Mouse (Mus musculus) brain, embryonic 14.5 days (tissue): ENCODE results near the gene Fcgr1.

Experiments used
- CTCF ChIP-seq: fragments of 200-500 bp; IDR thresholded peaks from 2 replicates; pipeline ENCODE4 v1.5.1; 2012; ENCODE audit warnings: inconsistent platforms, mild to moderate bottlenecking, moderate library complexity, borderline replicate concordance; ENCODE audit not compliant: insufficient read depth, insufficient read length; ENCODE audit errors: extremely low read depth
- POLR2A ChIP-seq: fragments of 200-500 bp; IDR thresholded peaks from 2 replicates; pipeline ENCODE4 v1.6.1; 2012; ENCODE audit warnings: mild to moderate bottlenecking, inconsistent platforms, borderline replicate concordance; ENCODE audit not compliant: poor library complexity, insufficient read depth, insufficient read length, severe bottlenecking; ENCODE audit errors: extremely low read depth

DNA sequence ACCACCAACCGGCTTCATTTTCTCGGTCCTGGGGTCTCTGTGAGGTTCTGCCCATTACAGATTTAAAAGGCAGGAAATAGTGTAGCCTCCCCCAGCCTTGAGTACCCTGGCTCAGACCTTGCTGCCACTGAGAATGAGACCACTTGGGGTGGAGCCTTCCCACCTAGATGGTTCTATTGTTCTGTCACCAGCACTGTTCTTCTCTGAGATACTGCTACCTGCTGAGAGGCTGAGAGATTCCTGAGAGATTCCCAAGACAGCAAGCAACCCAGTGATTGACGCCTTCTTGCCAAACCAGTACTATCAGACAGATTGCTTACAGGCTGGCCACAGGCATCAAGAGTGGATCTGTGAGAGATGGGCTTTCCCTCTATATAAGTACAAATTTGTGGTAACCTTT is 4.6 kb downstream of the Fcgr1 start:
- no peak for TF ChIP-seq POLR2A
- no peak for TF ChIP-seq CTCF
